Mouse (Mus musculus): ENCODE data around the gene Xrcc5. TPM values are rescaled to one million over a fixed set of nuclear protein-coding genes. Genes with fewer than 3 reads are reported as not detected.

Gene Xrcc5
- polyA plus RNA-seq, 1 experiment from 2014 or later: 38.5 TPM

DNA sequence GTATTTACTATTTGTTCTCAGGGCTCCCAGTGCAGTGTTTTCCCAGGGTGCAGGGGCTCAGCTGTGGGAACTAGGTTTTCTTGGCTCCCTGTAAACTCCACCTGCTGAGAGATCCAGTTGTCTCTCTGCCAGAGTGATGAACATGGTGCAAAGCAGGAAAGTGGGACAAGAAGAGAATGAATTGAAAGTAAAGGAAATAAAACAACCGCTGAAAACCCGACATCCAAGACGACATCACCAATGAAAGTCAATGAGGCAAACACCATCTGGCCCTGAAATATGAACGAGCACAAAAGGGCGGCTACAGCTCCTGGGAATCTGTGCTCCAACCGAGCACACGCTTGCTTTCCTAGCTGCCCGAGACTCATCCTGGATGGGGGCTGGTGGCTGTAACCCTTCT, 106.9 kb downstream of the Xrcc5 start:
- H3K27me3 ChIP-seq: no peaks in the 10 kb centered on the region
- TF ChIP-seq CTCF (IDR thresholded peaks at IDR 0.05): no peak
- POLR2A ChIA-PET: no interaction called here
- CTCF ChIA-PET: no interaction called here
- ATAC-seq: no peak
- DNase-seq (ENCODE audit: low read depth, low spot score): no peak
- in situ Hi-C loops (cut with MboI; ENCODE audit: low pct_unique_long_range_greater_than_20kb): no loop called here

DNA sequence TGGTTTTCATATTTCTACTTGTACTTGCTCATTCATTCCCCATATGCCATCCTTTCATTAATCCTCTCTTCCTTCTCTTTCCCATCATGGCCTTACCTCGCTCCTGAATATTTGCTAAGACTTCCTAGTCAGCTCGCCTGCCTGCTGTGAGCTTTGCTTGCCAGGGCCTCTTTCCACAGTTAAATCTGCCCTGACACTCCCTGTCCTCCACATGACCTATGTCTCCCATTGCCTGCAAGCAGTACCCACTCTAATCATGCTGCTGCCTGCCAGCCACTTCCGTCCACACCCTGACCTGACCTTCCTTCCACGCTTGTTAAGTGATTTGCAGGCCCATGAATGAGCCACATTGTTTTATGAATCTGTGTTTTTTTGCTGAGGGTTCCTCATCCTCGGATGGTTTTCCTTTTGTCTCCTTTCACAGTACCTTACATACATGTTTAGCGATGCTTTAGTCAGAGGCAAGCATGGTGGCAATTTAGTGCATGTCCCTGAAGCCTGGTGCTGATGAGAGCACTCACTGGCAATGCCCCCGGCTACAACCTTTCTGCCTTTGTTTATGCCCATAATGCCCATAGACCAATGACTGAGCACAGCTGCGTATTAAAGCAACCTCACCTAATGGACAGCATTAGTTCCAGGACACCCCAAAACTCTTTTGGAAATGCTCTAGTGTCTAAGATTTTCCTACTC, 107.5 kb downstream of the Xrcc5 start:
- in situ Hi-C loops (cut with MboI; ENCODE audit: low pct_unique_long_range_greater_than_20kb): no loop called here
- DNase-seq (ENCODE audit: low read depth, low spot score): no peak
- ATAC-seq: no peak
- POLR2A ChIA-PET: no interaction called here
- no peaks in the 10 kb centered on the region for H3K27me3 ChIP-seq
- CTCF ChIA-PET: no interaction called here
- no peak for TF ChIP-seq CTCF (IDR thresholded peaks at IDR 0.05)

DNA sequence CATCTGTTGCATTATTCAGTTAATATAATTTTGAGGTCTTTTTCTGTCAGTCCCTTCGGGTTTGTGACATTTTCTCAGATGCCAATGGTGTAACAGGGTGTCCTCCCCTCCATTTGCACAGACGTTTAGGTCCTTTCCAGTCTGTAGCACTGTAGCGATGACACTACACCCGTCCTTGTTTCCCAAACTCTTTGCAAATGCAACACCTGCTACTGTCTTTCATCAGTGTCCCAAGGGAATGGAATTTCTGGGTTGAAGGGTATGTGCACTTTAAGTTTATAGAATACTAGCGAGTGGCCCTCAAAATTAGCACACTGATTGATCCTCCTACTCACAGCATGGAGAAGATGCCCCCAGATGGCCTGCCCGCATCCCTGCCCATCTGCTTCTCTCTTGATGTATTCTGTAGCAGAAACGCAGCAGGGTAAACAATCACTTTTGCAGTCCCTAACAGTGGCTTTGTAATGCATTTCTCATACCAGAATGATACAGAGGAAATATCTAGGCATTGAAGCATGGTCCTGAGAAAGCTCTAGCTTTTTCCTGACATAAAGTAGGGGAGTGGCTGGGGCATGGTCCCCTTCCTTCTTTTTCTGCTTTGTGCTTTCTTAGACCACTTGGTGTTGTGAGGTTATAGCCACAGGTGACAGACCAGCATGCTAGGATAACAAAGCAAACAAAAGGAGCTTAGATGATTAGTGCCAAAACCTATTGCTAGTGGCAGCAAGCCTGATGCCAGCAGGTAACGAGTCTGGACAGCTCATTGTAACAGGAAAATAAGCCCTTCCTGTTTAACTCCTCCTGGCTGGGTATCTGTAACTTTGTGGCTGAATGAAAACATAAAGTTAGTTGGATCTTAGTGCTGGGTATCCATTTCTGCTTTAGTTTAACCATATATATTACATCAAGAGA, 111.8 kb downstream of the Xrcc5 start:
- ATAC-seq: no peak
- in situ Hi-C loops (cut with MboI; ENCODE audit: low pct_unique_long_range_greater_than_20kb): no loop called here
- ChIA-PET POLR2A (no interaction called here), CTCF (interaction anchor here (0.7 to 1.7 kb wide), 2 partner anchors 9 to 10 kb away, joined by 3 to 5 read pairs; no protein-coding TSS in a partner anchor)
- TF ChIP-seq CTCF (IDR thresholded peaks at IDR 0.05): no peak
- H3K27me3 ChIP-seq: no peaks in the 10 kb centered on the region
- no peak for DNase-seq (ENCODE audit: low read depth, low spot score)

DNA sequence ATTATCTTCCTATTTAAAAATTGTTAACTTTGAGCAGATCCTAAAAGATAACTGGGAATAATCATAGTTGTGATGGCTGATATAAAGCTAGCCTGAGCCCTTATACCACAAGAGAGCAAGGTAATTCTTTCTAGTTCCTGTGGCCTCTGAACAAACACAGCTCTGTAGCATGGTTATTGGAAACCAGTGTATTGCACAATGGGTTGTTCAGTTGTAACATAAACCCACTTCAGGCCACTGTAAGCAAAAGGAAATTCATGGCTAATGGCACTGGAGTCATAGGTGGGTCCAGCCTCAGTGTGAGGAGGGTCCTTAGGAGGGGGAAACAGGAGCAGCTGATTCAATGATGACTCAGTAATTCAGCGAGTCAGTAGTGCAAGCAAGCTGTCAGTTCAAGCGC, 113.0 kb downstream of the Xrcc5 start:
- in situ Hi-C loops (cut with MboI; ENCODE audit: low pct_unique_long_range_greater_than_20kb): no loop called here
- ATAC-seq: no peak
- no peak for DNase-seq (ENCODE audit: low read depth, low spot score)
- no peaks in the 10 kb centered on the region for H3K27me3 ChIP-seq
- TF ChIP-seq CTCF (IDR thresholded peaks at IDR 0.05): no peak
- ChIA-PET POLR2A (no interaction called here), CTCF (interaction anchor here (1.7 kb wide), 1 partner anchor 8 kb away, joined by 5 read pairs; no protein-coding TSS in a partner anchor)

DNA sequence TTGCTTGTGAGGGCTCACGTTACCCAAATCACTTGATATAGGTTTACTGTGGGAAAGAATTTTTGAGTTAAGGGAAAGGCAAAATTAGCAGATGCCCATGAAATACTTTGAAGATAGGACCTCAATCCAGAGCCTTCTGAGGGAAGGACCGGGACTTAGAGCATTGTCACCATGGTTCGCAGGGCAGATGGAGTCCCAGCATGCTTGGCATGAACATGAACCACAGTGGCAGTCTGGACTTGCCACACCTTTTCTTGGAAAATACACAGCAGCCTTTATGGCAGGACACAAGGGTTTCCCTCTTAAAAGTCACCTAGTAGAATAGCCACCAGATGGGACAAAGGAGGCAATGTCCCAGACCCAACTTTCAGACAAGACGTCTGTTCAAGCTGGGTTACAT, 114.9 kb downstream of the Xrcc5 start:
- ATAC-seq (no peak), DNase-seq (ENCODE audit: low read depth, low spot score) (no peak)
- POLR2A ChIA-PET: no interaction called here
- no peaks in the 10 kb centered on the region for H3K27me3 ChIP-seq
- CTCF ChIA-PET: no interaction called here
- in situ Hi-C loops (cut with MboI; ENCODE audit: low pct_unique_long_range_greater_than_20kb): no loop called here
- TF ChIP-seq CTCF (IDR thresholded peaks at IDR 0.05): no peak

DNA sequence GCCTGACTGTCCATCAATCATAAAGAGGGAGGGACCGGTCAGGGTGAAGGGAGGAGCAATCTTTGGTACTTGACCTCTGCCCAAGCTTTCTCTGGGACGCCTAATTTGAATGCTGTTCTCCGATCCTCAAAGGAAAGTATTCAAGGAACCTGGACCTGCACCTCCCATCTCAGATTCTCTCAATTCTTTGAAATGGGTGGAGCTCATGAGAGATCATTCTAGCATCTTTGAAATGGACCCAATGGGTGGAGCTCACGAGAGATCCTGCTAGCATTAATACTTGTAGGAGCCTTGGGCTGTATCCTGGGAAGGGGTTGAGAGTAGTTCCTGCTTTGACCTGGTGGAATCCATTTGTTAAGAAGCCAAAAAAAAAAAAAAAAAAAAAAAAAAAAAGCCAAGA, 119.2 kb downstream of the Xrcc5 start:
- DNase-seq (ENCODE audit: low read depth, low spot score): no peak
- no peak for TF ChIP-seq CTCF (IDR thresholded peaks at IDR 0.05)
- ChIA-PET CTCF (no interaction called here), POLR2A (no interaction called here)
- in situ Hi-C loops (cut with MboI; ENCODE audit: low pct_unique_long_range_greater_than_20kb): no loop called here
- ATAC-seq: no peak
- no peaks in the 10 kb centered on the region for H3K27me3 ChIP-seq

DNA sequence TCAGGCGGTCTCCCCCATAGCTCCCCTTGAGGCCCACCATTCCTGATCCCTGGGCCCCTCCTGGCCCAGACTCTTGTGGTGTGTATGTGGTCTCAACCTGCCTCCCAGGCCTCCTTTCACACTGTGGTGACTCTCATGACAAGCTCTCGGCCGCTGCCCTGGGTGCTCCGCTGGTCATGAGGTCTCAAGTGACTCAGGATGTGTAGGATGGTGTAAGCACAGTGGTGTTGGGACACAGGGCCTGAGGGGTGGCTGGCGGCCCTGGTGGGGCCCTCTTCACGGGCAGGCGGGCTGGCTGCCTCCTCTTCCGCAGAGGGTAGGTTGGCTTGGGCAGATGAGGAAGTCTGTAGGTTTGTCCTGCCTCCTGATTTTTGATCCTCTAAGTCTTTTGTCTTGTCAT, 121.3 kb downstream of the Xrcc5 start:
- TF ChIP-seq CTCF (IDR thresholded peaks at IDR 0.05): no peak
- in situ Hi-C loops (cut with MboI; ENCODE audit: low pct_unique_long_range_greater_than_20kb): no loop called here
- no peaks in the 10 kb centered on the region for H3K27me3 ChIP-seq
- DNase-seq (ENCODE audit: low read depth, low spot score): no peak
- ATAC-seq: peak; percentile 71
- ChIA-PET POLR2A (interaction anchor here (0.6 to 1.5 kb wide), 2 partner anchors 22 to 82 kb away, joined by 3 to 4 read pairs; no protein-coding TSS in a partner anchor), CTCF (interaction anchor here (1.3 to 1.6 kb wide), 3 partner anchors 9 to 18 kb away, joined by 3 to 5 read pairs (median 4); no protein-coding TSS in a partner anchor)

DNA sequence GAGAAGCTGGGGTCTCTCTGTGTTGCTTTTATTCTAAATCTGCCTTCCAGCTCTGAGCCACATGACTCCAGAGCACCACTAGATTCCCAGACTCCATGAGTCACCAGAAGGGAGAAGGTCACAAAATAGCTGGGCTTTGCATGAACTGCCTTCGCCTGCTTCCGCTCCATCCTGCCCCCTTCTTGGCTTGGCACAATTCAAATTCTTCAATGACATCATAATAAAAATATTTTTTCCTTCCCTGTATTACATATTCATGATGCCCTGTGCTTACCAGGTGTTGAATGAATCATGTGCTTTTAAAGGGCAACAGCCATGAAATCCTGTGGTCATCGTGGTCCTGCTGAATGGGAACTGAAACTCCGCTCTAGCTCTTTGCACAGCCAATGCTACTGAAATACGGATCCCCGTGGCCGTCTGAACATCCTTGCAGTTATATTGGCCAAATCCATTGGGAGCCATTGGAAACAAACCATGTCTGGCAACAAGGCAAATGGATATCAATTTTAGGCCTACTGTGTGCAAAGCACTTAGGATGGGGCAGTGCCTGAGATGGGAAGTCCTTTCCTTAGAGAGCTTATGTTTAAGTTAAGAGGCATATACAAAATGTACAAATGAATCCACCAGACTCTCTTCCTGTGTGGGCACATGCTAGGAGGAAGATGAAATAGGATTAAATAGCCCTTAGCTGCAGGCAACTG, 122.0 kb downstream of the Xrcc5 start:
- in situ Hi-C loops (cut with MboI; ENCODE audit: low pct_unique_long_range_greater_than_20kb): no loop called here
- DNase-seq (ENCODE audit: low read depth, low spot score) (peak; percentile 79), ATAC-seq (peak; percentile 91)
- no peaks in the 10 kb centered on the region for H3K27me3 ChIP-seq
- POLR2A ChIA-PET: interaction anchor here (1.5 kb wide), 1 partner anchor 21 kb away, joined by 4 read pairs; no protein-coding TSS in a partner anchor
- CTCF ChIA-PET: interaction anchor here (1.3 to 1.6 kb wide), 3 partner anchors 9 to 17 kb away, joined by 3 to 5 read pairs (median 4); no protein-coding TSS in a partner anchor
- TF ChIP-seq CTCF (IDR thresholded peaks at IDR 0.05): no peak

DNA sequence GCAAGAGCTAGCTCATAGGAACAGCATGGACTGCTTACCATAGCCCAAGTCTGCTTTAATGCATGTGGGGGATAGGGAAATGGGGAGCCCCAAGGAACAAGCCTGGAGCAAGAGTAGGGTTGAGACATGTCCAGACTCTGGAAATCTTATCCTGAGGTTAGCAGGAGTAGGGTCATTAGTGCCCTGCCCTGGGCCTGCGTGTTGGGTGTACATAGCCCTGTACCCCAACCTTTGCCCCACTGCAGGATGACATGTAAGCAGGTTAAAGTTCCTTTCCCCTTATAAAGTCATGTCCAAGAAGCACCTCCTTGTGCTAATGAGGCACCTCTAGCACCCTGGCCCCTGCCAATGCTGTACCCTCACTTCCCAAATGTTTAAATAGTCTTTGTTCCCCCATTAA, 125.4 kb downstream of the Xrcc5 start:
- ATAC-seq: no peak
- ChIA-PET POLR2A (no interaction called here), CTCF (interaction anchor here (1.2 kb wide), 1 partner anchor 9 kb away, joined by 3 read pairs; no protein-coding TSS in a partner anchor)
- in situ Hi-C loops (cut with MboI; ENCODE audit: low pct_unique_long_range_greater_than_20kb): no loop called here
- H3K27me3 ChIP-seq: no peaks in the 10 kb centered on the region
- DNase-seq (ENCODE audit: low read depth, low spot score): no peak
- no peak for TF ChIP-seq CTCF (IDR thresholded peaks at IDR 0.05)

DNA sequence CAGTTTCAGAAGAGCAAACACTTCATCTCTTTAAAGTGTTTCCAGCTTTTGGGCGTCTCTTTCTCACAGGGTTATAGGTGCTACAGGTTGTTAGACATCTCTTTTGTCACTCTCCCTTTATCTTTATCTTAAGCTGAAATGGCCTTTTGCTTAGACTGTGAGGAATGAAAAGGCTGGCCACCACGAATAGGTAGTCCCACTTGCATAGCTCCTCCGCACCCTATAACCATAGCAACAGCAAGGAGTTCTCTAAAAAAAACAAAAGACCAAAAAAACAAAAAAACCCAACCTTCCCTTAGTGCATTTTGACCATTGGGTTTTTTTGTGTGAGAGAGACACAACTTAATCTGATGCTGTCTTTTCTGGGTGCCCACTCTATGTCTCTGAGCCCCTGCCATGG, 127.3 kb downstream of the Xrcc5 start:
- no peaks in the 10 kb centered on the region for H3K27me3 ChIP-seq
- ChIA-PET CTCF (no interaction called here), POLR2A (no interaction called here)
- no peak for TF ChIP-seq CTCF (IDR thresholded peaks at IDR 0.05)
- in situ Hi-C loops (cut with MboI; ENCODE audit: low pct_unique_long_range_greater_than_20kb): no loop called here
- no peak for DNase-seq (ENCODE audit: low read depth, low spot score)
- no peak for ATAC-seq

All from Patski (cell line).